Mouse (Mus musculus) G1E (cell line): ENCODE data around the gene Wnt1. TPM values are rescaled to one million over a fixed set of nuclear protein-coding genes. Genes with fewer than 3 reads are reported as not detected.
A peak's percentile ranks its signal among the peaks of the same experiment; 100 is the strongest.

ENCODE experiments used
- ATAC-seq: 2 replicates; pipeline ENCODE4 v1.8.0; 2016; ENCODE audit warnings: mild to moderate bottlenecking; ENCODE audit not compliant: insufficient number of reproducible peaks, poor library complexity, low FRiP score, severe bottlenecking; ENCODE audit errors: extremely low read depth
- DNase-seq: peaks from one replicate; pipeline ENCODE4 v3.0.0; 2012; ENCODE audit warnings: low spot score
- H3K27me3 ChIP-seq: 2 replicates; pipeline ENCODE4 v1.6.1; 2012; ENCODE audit warnings: mild to moderate bottlenecking, low read length, inconsistent platforms; ENCODE audit not compliant: insufficient read depth
- H3K36me3 ChIP-seq: replicated peaks from 2 replicates; pipeline ENCODE3; 2012; ENCODE audit warnings: mild to moderate bottlenecking, inconsistent platforms
- H3K4me1 ChIP-seq: 2 replicates; pipeline ENCODE4 v1.6.1; 2012; ENCODE audit warnings: low read depth, low read length, inconsistent platforms, mixed read lengths; ENCODE audit not compliant: insufficient read depth
- H3K4me3 ChIP-seq: 2 replicates; pipeline ENCODE4 v1.5.1; 2012; ENCODE audit warnings: low read depth, mild to moderate bottlenecking, inconsistent platforms, low read length, moderate library complexity, mixed read lengths
- H3K9me3 ChIP-seq: replicated peaks from 2 replicates; pipeline ENCODE4 v1.6.1; 2012; ENCODE audit warnings: inconsistent platforms
- CTCF ChIP-seq: IDR thresholded peaks from 2 replicates; pipeline ENCODE4 v1.5.1; 2012; ENCODE audit warnings: low read depth, low read length, inconsistent platforms, mixed read lengths
- GATA1 ChIP-seq: IDR thresholded peaks from 2 replicates; pipeline ENCODE4 v1.6.1; 2012; ENCODE audit warnings: borderline replicate concordance, low read length, inconsistent platforms, mixed read lengths
- GATA2 ChIP-seq: IDR thresholded peaks from 2 replicates; pipeline ENCODE4 v1.6.1; 2012; ENCODE audit warnings: low read depth, low read length, inconsistent platforms, borderline replicate concordance
- POLR2AphosphoS5 ChIP-seq: IDR thresholded peaks from 2 replicates; pipeline ENCODE4 v1.6.1; 2012; ENCODE audit warnings: low read depth, low read length, inconsistent platforms; ENCODE audit not compliant: insufficient replicate concordance
- TAL1 ChIP-seq: conservative IDR thresholded peaks from 2 replicates; pipeline ENCODE4 v1.6.1; 2012; ENCODE audit warnings: low read depth, low read length, inconsistent platforms, mixed read lengths
- polyA plus RNA-seq: library from polyadenylated mRNA; stranded (reverse); fragments of >175 nt; gene quantifications from 2 replicates; pipeline ENCODE4 v1.2.3, GENCODE M21; 2012
- total RNA-seq, 2 experiments: library from RNA; stranded (forward) in 1 of 2; stranded (reverse) in 1 of 2; fragments of 200-1000 nt in 1 of 2; fragments of >200 nt in 1 of 2; fragmentation: Nextera tagmentation in 1 of 2; gene quantifications; 2 replicates each; pipeline ENCODE4 v1.2.3; 2014 to 2017

The Wnt1 gene
- total and polyA plus RNA-seq, 3 experiments: not detected

DNA sequence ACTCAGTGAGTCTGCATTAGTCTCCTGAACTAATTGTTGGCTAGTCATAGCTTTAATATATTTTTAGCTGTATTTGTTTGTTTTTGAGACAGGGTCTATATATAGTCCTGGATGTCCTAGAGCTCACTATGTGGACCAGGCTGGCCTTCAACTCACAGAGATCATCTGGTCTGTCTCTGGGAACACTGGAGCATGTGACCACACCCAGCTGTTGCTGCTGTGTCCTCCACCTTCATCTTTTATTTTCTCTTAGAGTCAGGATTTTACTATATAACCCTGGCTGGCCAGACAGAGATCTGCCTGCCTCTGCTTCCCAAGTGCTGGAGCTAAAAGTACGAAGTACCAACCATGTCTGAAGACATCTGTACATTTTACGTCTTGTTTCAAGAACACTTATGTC is 40.6 kb upstream of the Wnt1 start:
- no peaks in the 10 kb centered on the region for H3K27me3 ChIP-seq
- ATAC-seq (no peak), DNase-seq (no peak)
- H3K4me3 ChIP-seq: no peak overlapping the region
- peaks cover 90% of the 10 kb centered on the region for H3K36me3 ChIP-seq
- H3K9me3 ChIP-seq: no peaks in the 10 kb centered on the region
- TF ChIP-seq CTCF (no peak), POLR2AphosphoS5 (no peak), TAL1 (no peak), GATA1 (no peak), GATA2 (no peak)
- H3K4me1 ChIP-seq: peaks cover 21% of the 10 kb centered on the region

DNA sequence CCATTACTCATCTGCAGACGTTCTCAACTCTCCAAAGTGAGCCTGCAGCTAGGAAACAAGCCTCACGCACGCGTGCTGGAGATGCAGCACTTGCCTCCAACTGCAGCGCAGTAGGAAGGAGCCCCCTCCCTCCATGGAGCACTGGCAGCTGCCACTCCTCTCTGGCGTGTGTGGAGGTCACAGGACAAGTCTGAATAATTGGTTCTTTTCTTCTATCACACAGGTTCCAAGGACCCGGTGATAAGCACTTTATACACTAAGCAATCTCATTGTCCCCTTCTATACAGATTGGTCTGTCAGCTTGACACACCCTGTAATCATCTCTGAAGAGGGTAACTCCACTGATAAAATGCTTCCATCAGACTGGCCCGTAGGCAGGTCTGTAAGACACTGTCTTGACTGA is 36.6 kb upstream of the Wnt1 start:
- no peaks in the 10 kb centered on the region for H3K27me3 ChIP-seq
- DNase-seq (no peak), ATAC-seq (no peak)
- TF ChIP-seq POLR2AphosphoS5 (no peak), CTCF (no peak), GATA2 (no peak), TAL1 (no peak), GATA1 (no peak)
- peaks cover 30% of the 10 kb centered on the region for H3K4me1 ChIP-seq
- H3K4me3 ChIP-seq: no peak overlapping the region
- H3K9me3 ChIP-seq: no peaks in the 10 kb centered on the region
- H3K36me3 ChIP-seq: peaks cover 85% of the 10 kb centered on the region

DNA sequence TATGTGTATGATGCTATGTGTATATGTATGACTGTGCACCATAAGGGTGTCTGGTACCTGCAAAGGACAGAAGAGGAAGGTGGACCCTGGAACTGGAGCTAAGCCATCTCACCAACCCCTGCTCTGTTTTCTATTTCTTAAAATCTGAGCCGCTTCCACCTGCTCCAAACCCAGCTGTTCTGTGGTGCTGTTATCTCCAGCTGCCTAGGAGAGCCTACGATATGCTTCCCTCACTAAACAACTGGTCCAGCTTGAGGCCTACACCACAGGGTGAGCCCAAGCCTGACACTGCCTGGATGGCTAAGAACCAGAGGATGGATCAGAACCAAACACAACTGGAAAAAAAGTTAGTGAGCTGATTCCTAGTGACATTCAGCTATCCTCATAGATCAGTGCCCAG is 35.5 kb upstream of the Wnt1 start:
- DNase-seq (no peak), ATAC-seq (no peak)
- no peak for TF ChIP-seq GATA1
- no peak for TF ChIP-seq GATA2
- TF ChIP-seq CTCF: no peak
- no peak for TF ChIP-seq POLR2AphosphoS5
- no peak for TF ChIP-seq TAL1
- peaks cover 30% of the 10 kb centered on the region for H3K4me1 ChIP-seq
- H3K9me3 ChIP-seq: no peaks in the 10 kb centered on the region
- H3K27me3 ChIP-seq: no peaks in the 10 kb centered on the region
- peaks cover 89% of the 10 kb centered on the region for H3K36me3 ChIP-seq
- no peak overlapping the region for H3K4me3 ChIP-seq

GRCm38 (mm10) chr15:98762201-98762621 is 27.4 kb upstream of the Wnt1 start:
- peak; percentile 88 for ATAC-seq
- TF ChIP-seq TAL1: no peak
- TF ChIP-seq POLR2AphosphoS5: no peak
- no peak for TF ChIP-seq CTCF
- no peak for TF ChIP-seq GATA2
- TF ChIP-seq GATA1: no peak

GRCm38 (mm10) chr15:98762670-98763529 is 26.8 kb upstream of the Wnt1 start, which contains the start of gene Arf3:
Arf3 (minus strand) TSS chr15:98763214.
- TF ChIP-seq GATA2 (no peak), TAL1 (no peak), CTCF (no peak), GATA1 (no peak), POLR2AphosphoS5 (no peak)
- peaks cover 39% of the 10 kb centered on the region for H3K36me3 ChIP-seq
- H3K4me1 ChIP-seq: peaks cover 37% of the 10 kb centered on the region
- H3K27me3 ChIP-seq: peaks cover 12% of the 10 kb centered on the region
- ATAC-seq (peak; percentile 72), DNase-seq (peak; percentile 97)
- H3K4me3 ChIP-seq: peak within 1 kb of the TSS; percentile 98
- H3K9me3 ChIP-seq: no peaks in the 10 kb centered on the region

More at GRCm38 (mm10) chr15:98762201-98762621, 27.4 kb upstream of the Wnt1 start:
- peaks cover 37% of the 10 kb centered on the region for H3K4me1 ChIP-seq
- H3K4me3 ChIP-seq: peak overlapping the region; percentile 98
- H3K9me3 ChIP-seq: no peaks in the 10 kb centered on the region
- H3K36me3 ChIP-seq: peaks cover 43% of the 10 kb centered on the region
- peaks cover 9% of the 10 kb centered on the region; the same call in 1 of the 2 replicates for H3K27me3 ChIP-seq
- peak; percentile 82 for DNase-seq

DNA sequence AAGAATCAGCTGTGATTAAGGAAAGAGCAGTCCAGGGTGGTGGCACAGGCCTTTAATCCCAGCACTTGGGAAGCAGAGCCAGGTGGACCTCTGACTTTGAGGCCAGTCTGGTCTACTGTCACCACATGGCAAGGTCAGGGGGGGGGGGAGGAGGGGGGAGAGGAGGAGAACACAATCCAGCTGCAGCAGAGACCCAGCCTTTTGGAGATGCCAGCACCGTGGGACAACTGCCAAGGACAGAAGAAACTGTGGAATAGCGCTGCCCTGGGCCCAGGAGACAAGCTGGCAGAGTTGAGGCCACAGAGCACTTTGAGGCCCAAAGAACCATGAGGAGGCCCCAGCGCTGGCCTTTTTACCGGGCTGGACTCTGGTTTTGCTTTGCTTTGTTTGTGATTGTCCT is 23.7 kb upstream of the Wnt1 start:
- no peak for DNase-seq
- ATAC-seq: no peak
- Histone ChIP-seq H3K4me1 (peaks cover 32% of the 10 kb centered on the region), H3K27me3 (peaks cover 31% of the 10 kb centered on the region), H3K36me3 (peaks cover 8% of the 10 kb centered on the region), H3K4me3 (no peak overlapping the region), H3K9me3 (no peaks in the 10 kb centered on the region)
- TF ChIP-seq GATA2 (no peak), TAL1 (no peak), CTCF (no peak), POLR2AphosphoS5 (no peak), GATA1 (no peak)
